Mouse (Mus musculus): Measurements from ENCODE around the gene Ferd3l.

- no peak for TF ChIP-seq CTCF (IDR thresholded peaks at IDR 0.05; ENCODE audit: control insufficient read depth, insufficient read depth, insufficient read length)
- no peak for TF ChIP-seq CEBPB (IDR thresholded peaks at IDR 0.05; ENCODE audit: low read depth)
- no peak for TF ChIP-seq FOSL1 (IDR thresholded peaks at IDR 0.05; ENCODE audit: insufficient read depth, low read length, poor library complexity, severe bottlenecking)
- no peak for TF ChIP-seq USF1 (IDR thresholded peaks at IDR 0.05; ENCODE audit: low read depth)
Measured at GRCm38 (mm10) chr12:33927334-33928098, 709 bp upstream of the Ferd3l start.

Measured in C2C12 (cell line).